Mouse (Mus musculus): ENCODE data around the gene Tbl1xr1.

Gene Tbl1xr1

DNA sequence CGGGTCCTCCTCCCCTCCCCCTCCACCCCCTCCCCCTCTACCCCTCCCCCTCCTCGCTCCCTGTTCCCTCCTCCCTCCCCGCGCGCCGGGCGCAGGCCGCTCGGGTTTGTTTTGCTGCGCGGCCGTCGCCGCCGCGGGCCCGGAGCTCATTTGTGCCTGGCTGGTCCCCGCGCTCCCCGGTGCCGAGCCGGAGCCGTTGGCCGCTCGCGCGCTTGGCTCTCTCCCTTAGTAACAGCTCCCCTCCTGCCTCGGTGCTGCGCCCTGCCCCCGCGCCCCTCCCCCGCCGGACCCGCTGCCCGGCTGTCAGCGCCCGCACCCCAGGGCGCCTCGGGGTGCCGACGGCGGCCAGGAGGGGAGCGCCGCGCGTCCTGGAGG, at the start of gene Tbl1xr1:
Gene Tbl1xr1, plus strand, starts transcription at position 92 of the 375 bp plus-strand sequence.
- peak; percentile 90 to 93 for DNase-seq (ENCODE audit: low spot score in 2 of 2)

DNA sequence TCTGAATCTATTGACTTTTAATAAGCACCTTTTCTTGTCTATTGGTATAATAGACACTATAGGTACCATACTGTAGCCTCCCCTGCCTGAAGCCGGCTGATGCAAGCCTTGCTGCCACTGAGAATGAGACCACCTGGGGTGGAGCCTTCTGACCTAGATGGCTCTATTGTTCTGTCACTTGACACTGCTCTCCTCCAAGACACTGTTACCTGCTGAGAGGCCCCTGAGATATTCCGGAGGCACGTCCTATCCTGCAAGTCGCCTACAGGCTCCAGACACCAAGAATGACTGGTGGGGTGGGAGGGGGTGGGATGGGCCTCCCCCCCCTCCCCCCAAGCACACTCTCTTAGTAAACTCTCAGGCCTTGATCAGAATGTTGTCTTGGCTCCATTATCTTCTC, 38.4 kb upstream of the Tbl1xr1 start:
- DNase-seq (ENCODE audit: low spot score in 2 of 2) = no peak

GRCm38 (mm10) chr3:22039036-22039795, 37.2 kb upstream of the Tbl1xr1 start:
- no peak for DNase-seq (ENCODE audit: low spot score in 2 of 2)

- DNase-seq (ENCODE audit: low spot score in 2 of 2) = no peak
Measured at GRCm38 (mm10) chr3:22040627-22041026, 35.8 kb upstream of the Tbl1xr1 start.

- DNase-seq (ENCODE audit: low spot score in 2 of 2) = no peak
Measured at GRCm38 (mm10) chr3:22047203-22047602, 29.2 kb upstream of the Tbl1xr1 start.

GRCm38 (mm10) chr3:22056664-22057328, 19.7 kb upstream of the Tbl1xr1 start:
- DNase-seq (ENCODE audit: low spot score in 2 of 2) = no peak

DNA sequence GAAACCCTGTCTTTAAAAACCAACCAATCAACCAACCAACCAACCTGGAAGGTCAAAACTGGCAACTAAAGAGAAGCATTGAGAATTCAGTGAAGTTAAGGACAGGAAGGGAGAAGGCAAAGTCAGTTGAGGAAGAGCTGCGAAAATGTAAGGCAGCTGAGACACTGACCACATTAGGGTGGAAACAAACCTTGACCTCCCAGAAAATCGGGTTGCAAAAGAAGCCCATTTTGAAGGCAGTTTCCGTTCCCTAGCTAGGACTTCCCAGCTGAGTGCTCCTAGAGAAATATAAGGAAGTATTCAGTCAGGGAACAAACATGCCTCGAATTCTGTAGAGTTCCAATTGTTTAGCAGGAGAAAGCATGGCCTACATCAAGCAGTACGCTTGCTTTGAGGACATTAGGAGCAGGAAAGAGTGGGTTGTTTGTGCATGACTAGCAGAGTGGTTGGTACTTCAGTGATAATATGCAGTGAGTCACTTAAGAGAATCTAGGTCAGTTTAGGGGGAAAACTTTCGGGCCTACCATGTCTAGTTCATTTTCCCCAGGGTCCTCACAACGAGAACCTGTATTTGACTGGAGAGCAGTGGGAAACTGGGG, 18.1 kb upstream of the Tbl1xr1 start:
- DNase-seq (ENCODE audit: low spot score in 2 of 2) = no peak

- DNase-seq (ENCODE audit: low spot score in 2 of 2) = no peak
Measured at GRCm38 (mm10) chr3:22061163-22061562, 15.3 kb upstream of the Tbl1xr1 start.

DNA sequence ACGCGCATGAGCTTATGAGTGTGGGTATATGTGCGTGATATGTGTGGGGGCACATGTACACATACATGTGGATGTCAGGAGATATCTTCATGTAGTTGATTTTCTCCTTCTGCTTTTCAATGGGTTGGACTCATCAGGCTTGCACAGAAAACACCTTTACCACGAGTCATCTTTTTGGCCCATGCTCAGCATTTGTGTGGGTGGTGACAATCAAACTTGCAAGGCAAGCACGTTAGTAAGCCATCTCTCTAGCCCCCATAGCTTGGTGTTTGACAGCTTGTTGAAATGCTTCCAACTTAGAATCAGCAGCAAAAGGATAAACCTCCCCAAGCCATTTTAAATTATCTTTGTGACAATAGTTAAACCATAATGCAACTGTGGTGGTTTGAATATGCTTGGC, 7.8 kb upstream of the Tbl1xr1 start:
- no peak for DNase-seq (ENCODE audit: low spot score in 2 of 2)

- no peak for DNase-seq (ENCODE audit: low spot score in 2 of 2)
Measured at GRCm38 (mm10) chr3:22073916-22074315, 2.5 kb upstream of the Tbl1xr1 start.

DNA sequence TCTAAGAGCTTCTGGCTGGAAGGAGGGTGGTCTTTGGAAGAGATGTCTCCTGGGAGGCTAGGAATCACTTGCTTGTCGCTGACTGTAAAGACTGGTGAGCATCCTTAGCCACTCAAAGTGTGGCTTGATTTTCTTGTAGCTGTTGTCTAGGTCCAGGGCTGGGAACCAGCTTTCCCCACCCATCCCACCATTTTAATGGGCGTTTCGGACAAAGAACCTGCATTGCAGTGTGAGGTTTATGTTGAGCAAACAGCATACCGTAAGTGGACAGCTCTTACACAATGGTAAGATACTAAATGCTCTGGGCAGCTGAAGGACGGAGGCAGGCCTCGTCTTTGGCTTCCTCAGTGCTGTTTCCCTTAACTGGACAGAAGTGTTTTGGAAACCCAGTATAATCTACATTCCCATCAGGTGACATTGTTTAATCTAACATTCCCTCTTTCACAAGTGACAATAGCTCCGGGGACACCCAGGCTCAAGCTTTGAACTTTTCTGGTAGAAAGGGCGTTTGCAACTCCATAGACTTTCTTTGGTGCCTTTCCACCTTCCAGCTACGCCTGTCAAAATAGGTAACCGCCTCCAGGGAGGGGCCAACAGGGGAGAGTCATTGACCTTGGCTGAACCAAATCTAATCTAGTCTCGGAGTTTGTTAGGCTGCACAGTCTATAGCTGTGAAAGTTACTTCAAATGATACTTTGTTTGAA, 1.7 kb upstream of the Tbl1xr1 start:
- DNase-seq (ENCODE audit: low spot score in 2 of 2) = peak; percentile 25 to 38

DNA sequence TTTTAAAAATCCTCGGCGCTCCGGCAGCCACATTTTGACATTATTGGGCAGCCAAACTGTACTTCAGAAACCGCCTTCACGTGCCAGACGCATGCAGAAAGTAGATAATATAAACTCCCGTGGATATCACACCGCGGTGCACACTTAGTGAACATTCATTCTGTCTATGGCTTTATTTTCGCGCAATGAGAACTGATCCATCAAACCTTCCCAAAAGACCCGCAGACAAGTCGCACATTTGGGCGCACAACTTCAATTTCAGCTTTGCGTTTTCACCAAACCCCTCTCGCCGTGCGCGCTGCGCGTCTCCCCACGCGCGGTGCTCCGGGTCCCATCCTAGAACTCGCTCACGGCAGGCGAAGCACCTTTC, 950 bp upstream of the Tbl1xr1 start:
- DNase-seq (ENCODE audit: low spot score in 2 of 2) = peak; percentile 11 to 28

GRCm38 (mm10) chr3:22075887-22076560, 428 bp upstream of the Tbl1xr1 start:
- peak; percentile 59 to 79 for DNase-seq (ENCODE audit: low spot score in 2 of 2)

- peak; percentile 16 to 50 for DNase-seq (ENCODE audit: low spot score in 2 of 2)
Measured at GRCm38 (mm10) chr3:22076936-22077656, 644 bp downstream of the Tbl1xr1 start.

DNA sequence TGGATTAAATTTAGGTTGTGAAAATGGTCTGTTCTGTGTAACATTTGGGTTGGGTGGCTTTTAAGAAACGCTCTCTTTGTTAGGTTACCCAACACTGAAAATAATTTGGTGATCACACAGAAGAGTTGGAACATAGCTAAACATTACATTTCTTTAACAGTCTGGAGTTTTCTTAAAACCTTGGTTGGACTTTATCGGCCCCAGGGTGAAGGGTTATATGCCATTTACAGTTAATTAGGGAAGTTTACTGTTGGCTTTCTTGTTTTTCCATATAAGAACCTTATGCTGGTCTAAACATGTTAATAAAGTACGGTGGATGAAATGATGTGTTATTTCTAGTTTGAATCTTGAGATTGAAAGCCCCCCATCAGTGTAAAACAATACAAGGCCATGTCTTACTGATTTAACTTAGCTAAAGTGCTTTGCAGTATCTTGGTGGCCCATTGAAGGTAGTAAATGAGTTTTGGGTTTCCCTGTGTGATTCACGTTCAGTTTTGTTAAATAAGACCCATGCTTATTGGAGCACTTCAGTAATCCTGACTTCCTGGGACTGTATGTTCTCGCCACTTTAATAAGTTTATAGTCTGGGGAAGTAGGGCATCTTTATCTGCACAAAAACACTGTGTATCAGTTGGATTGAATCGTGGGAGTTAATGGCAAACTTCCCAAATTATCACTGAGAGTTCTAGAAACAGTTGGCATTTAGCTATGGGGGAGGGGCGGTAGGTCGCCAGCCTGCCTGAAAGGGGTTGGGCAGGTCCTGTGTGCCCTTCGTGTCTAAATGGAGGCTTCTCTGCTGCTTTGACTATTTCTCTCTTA, 1.4 kb downstream of the Tbl1xr1 start:
- peak in 1 of 2 experiments; percentile 28 for DNase-seq (ENCODE audit: low spot score in 2 of 2)

DNA sequence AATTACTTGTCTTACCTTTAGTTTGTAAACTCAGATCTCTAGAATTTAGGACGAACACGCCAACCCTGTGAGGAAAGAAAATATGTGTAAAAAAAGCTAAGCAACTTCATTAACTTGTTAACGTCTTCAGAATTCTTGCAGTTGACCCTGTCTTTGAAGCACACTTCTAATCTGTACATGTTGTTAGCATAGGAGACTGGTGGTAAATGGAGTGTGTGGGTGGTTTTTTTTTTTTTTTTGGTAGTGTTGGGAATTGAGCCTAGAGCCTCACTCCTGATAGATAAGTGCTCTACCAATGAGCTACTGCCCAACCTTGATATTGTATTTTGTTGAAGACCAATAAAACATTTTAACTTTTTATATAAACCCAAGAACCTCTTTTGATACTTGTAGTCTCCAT, 2.1 kb downstream of the Tbl1xr1 start:
- DNase-seq (ENCODE audit: low spot score in 2 of 2) = no peak

DNA sequence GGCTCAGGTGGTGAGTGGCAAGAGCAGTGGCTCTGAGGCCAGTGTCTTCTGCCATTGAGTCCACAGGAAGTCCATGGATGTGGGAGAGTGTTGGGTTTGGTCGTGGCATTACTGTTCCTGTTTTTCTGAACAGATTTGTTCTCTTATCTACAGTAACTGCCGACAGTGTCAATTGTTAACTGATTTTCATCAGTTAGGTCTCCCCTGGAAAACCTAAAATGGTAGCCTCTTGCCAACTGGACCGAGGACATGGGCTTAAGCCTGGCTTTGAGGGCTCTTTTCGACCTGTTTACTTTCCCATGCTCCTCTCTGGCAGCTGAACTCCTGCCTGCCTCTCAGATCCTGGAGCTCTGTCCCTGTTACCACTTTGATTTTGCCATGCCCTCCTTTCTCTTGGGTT, 5.4 kb downstream of the Tbl1xr1 start:
- DNase-seq (ENCODE audit: low spot score in 2 of 2) = no peak

GRCm38 (mm10) chr3:22082823-22083222, 6.4 kb downstream of the Tbl1xr1 start:
- no peak for DNase-seq (ENCODE audit: low spot score in 2 of 2)

DNA sequence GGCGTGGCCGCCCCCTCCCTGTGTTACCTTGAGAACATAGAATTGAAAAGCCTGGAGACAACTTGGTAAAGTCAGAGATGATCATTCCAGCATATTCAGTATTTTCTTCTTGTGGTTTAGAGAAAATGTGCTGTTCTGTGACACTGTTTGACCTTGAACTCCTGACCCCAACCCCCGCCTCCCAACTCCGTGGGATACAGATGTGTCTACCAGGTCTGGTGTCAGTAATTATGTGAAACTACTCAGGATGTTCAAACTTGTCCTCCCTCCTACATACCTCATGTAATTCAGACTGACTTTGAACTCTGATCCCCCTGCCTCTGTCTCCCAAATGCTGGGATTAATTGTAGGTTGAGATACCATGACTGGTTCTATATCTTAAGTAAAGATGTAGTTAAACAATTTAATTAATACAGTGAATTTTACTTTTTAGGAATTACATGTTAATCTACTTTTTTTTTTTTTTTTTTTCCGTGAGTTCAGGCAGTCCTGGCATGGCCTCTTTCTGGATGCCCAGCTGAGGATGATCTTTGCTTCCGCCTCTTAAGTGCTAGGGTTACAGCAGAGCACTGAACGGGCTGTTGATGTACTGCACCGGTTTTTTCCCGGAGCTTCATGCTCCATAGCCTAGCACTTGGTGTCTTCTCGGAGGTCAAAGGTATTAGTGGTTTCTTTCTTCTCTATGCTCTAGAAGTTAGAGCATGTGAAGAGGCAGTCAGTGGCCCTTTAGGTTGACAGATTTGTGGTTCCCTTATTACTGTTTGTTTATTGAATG, 8.0 kb downstream of the Tbl1xr1 start:
- DNase-seq (ENCODE audit: low spot score in 2 of 2) = no peak

Data from urinary bladder, postnatal 36 days (tissue).